Mouse (Mus musculus): ENCODE measurements at regions not wholly inside any gene's neighbourhood (a gene's known extent, or its start where the extent isn't known, plus 50 kb on each side); places are given as distances from the start of the nearest gene placed in this dataset.

- no peak for DNase-seq (ENCODE audit: low spot score)
These were observed 69.5 kb downstream of the Ephb3 start for GRCm38 (mm10) chr16:21274012-21274528.

GRCm38 (mm10) chr16:21277789-21278342, 73.3 kb downstream of the Ephb3 start:
- DNase-seq (ENCODE audit: low spot score) = no peak

- no peak for DNase-seq (ENCODE audit: low spot score)
These were observed 73.8 kb downstream of the Ephb3 start for GRCm38 (mm10) chr16:21278387-21278786.

DNA sequence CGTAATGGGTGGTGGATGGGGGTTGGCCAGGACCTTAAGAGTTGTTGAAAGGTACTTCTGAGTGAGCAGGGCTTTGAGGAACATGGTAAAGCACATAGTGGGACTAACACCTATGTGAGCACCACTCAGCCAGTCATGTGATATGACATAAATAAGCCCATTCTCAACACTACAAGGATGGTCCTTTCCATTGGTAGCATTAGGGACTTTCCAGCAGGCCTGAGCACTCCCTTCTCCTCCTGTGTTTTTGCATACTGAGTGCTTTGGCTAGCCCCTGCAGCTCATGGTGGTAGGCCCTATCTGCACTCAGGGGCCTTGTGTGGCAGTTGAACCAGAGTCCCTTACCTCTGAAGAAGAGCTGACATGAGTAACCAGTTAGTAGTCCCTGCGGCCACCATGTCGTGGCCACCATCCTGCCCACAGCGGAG, 75.7 kb downstream of the Ephb3 start:
- DNase-seq (ENCODE audit: low spot score) = no peak

GRCm38 (mm10) chr16:21281958-21282730, 77.6 kb downstream of the Ephb3 start:
- no peak for DNase-seq (ENCODE audit: low spot score)

GRCm38 (mm10) chr16:21286099-21286498, 81.5 kb downstream of the Ephb3 start:
- DNase-seq (ENCODE audit: low spot score) = no peak

DNA sequence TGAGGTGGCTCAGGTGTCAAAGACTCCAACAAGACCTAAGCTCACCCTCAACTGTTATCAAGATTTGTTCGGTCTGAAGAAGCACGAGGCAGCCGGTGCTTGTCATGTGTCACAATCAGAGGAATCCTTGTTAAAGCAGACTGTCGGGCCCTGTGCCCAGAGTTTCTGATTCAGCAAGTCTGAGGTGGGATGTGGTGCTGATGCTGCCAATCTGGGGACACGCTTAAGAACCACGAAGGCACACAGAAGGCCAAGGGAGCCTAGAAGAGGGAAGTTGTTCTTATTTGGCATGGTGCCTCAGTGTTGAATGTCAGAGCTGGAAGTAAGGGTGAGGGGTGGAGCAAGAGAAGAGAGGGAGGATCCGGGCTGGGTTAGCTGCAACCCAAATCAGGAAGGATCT, 85.0 kb downstream of the Ephb3 start:
- DNase-seq (ENCODE audit: low spot score) = no peak

DNA sequence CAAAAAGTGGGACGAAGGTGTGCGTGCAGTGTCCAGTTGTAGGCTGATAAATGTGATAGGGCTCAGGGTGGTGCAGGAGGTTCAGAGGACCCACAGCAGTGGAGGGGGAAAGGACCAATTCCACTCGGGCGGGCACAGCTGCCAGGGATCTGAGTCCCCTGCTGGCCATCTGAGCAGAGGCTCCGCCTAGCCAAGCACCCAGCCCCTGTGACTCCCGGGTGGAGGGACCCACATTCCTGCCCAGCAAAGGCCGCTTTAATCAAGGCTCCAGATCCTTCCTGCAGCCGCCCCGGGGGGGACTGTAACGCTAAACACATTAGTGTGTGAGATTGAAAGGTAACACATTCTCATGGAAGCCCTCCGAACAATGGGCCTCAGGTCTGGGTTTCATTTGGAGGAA, 88.5 kb downstream of the Ephb3 start:
- DNase-seq (ENCODE audit: low spot score) = no peak

DNA sequence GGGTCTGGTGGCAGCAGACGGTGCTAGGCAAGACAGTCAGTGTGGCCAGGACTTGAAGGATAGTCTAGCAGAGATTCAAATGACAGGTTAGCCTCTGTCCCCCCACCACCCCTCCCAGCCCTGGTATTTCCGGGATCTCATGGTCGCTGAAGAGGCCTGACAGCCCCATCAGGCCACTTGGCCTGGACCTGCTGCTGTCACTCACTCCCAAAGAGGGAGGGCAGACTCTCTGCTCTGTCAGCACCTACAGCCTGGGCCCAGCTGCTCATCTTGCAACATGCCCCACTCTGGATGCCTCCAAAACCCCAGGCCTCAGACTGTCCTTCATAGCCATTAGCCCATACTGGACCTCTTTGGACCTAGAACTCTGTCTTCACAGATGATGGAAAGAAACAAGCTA, 89.0 kb downstream of the Ephb3 start:
- DNase-seq (ENCODE audit: low spot score) = no peak

DNA sequence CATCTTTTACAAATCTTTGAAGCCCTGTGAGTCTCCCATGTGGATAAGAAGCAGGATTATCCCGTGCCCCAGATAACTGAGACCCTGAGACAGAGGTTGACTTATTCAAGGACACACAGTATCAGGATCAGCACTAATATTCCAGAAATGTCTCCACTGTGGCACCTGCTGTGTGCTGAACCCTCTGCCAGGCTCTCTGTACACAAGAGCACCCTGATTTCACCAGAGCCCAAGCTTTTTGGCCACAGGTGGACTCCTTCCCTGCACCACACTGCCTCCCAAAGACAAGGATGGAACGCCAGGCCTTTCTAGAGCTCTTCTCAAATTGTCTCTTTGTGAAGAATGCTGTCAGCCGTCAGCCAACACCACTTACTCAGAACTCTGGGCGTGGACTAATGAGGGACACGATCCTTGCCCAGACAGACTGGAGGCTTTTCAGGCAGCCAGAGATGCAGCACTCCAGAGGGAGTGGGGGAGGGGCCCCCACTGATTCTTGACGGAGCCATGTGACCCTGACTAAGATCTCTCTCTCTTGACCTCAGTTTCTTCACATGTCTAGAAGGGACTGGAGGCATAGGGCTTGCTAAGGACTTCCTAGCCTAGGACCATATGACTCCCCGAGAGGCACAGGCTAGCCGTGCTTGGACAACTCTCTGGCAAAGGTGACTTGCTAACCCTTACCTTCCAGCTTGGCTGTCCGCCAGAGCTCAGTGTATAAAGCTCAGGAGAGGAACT, 90.3 kb downstream of the Ephb3 start:
- no peak for DNase-seq (ENCODE audit: low spot score)

DNA sequence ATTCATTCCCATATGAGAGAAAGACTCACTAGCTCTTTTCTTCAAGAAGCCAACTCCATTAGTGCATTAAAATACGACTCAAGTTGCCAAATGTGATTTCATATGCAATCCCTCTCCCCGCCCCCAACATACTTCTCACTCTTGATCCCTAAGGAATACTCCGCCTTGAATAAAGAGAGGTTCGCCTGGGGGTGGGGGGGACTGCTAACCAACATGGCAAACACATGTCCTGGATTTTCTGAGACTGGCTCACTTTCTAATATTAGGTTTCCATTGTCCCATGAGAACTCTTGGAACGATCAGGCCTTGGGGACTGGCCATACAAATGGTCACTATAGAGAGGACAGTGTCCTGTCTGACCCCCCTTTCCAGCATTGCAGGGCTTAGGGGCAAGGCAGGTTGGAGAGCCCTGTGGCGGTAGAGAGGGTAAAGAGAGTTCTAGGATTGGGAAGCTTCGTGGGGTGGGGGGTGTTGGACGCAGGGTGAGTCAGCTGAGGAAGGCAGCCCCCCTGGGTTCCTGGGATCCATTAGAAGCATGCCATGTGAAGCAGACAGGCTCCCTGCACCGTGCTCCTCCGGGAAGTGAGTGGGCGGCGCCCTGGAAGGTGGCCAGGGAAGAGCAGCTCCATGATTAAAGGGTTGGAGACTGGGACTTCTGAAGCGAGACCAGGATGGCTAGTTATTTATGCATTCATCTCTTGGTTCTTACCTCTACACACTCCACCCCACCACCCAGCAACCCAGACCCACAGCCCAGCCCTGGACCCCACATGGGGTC, 91.6 kb downstream of the Ephb3 start:
- no peak for DNase-seq (ENCODE audit: low spot score)

DNA sequence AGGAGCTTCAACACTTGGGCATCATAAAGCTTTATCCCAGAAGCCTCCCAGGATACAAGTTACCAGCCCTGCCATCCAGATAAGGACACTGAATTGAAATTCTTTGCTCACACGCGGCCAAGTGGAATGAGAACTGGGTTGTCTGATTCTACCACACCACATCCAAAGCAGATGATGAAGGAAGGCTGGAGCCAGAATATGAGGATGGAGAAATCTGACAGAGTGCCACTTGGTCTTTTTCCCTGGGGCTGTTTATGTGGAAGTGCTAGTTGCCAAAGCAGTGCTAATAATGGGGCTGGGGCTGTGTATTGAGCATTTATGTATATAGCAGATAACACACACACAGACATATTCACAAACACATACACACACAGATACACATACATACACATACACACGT, 92.2 kb downstream of the Ephb3 start:
- DNase-seq (ENCODE audit: low spot score) = no peak

DNA sequence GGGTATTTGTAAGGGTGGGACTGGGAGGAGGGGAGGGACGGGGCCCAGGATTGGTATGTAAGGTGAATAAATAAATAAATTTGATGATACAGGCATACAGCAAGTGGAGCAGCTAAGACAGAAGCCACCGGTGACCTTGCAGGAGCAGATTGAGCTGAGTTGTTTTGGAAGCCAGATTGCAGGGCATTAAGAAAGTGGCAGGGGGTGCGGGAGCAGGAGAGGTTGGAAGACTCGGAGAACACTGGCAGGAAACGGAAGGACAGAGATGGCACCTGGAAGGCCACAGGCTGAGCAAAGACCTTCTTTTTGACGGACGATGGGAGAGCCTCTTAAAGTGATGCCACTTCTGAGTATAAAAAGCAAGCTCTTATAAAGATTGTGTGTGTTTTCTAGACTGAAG, 94.3 kb downstream of the Ephb3 start:
- DNase-seq (ENCODE audit: low spot score) = no peak

DNA sequence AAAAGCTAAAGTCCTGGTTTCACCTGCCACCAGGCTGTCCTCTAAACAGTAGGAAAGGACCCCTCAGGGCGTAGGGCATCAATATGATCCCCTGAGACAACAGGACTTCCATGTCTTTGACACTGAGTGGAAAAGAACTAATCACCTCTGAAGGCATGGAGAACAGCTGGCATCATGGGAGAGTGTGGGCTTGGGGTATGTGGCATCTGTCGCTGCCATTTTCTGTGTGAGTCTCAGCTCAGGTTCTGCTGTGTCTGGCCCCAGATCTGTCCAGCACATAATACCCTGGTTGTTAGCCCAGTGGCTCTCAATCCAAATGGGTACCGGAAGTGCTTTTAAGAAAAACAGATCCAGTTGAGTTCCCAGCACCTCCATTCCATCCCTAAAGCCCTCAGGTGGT, 101.3 kb downstream of the Ephb3 start:
- DNase-seq (ENCODE audit: low spot score) = no peak

DNA sequence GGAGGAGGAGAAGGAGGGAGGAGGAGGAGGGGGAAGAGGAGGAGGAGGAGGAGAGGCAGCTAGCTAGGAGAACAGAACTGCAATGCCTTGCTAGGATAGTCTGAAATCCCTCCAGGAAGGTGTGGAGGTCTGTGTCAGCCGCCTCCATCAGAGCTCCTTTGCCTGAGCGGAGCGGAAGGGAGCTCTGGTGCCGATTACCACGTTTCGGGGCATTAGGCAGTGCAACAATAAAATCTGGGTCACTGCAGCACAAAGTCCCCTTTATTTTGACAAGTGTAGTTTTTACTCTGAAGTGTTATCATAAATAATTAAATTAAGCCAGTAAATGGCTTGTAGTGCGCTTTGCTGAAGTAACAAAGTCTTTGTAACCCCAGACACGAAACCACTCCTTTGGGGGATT, 104.0 kb downstream of the Ephb3 start:
- DNase-seq (ENCODE audit: low spot score) = no peak

- peak; percentile 54 for DNase-seq (ENCODE audit: low spot score)
These were observed 106.4 kb downstream of the Ephb3 start for GRCm38 (mm10) chr16:21310636-21311615.

GRCm38 (mm10) chr16:21311781-21312180, 107.2 kb downstream of the Ephb3 start:
- no peak for DNase-seq (ENCODE audit: low spot score)

DNA sequence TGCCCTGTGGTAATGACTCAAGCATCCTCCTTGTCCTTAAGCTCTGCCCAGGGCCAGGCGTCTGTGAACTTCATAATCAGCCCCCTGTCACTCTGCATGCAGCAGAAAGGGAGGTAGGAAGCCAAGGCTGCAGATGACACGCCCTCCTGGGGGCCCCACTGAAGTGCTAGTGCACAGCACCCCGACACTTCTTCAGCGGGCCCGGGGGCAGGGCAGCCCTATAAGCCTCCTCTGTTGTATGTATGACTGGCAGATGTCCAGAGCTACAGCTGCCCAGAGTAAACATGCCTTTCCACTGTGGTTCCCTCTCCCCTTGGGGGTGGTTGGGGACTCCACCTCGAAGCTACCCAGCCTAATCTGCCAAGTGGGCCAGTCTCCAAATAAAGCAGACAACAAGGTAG, 107.2 kb upstream of the Vps8 start:
- no peak for DNase-seq (ENCODE audit: low spot score)

GRCm38 (mm10) chr16:21318009-21318639, 104.8 kb upstream of the Vps8 start:
- DNase-seq (ENCODE audit: low spot score) = no peak

DNA sequence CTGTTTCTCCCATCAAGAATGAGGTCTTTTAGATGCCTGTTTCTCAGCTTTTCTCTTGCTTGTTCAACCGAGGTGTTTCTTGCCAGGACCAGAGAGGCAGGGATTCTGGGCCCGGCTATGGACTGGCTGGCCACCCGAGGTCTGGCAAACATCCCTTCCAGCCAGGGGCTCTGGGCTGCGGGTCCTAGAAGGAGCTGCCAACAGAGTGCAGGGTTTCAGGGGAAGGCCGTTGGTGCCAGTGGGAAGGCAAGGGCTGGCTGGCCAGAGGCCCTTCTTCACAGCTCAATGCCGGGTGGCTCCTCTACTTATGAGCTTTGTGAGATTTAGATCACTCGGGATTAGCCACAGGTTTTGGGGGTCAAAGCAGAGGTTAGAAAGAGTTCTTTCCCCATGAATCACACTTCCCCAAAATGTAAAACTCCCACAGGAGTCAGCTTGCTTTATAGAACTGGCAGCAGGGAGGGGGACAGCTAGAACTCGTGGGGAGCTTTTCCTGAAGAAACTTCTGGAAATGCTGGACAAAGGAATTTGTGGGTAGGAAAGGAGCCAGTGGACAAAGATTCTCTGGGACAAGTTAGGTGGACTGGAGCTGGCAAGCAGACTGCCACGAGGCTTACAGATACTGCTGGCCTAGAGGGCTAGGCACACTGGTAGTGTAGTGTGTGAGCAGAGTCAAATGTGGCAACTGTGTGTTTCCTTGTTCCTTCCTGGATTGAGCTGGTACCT, 104.1 kb upstream of the Vps8 start:
- no peak for DNase-seq (ENCODE audit: low spot score)
